Mouse (Mus musculus) erythroblast, embryonic 14.5 days (primary cell): ENCODE measurements around the gene Wwp2. TPM values are rescaled to one million over a fixed set of nuclear protein-coding genes. Genes with fewer than 3 reads are reported as not detected.
"Not testable (repeated sequence)": the region's sequence is repeated elsewhere in the genome, so short reads cannot be mapped to it uniquely, and the experiment has no call there.

Experiments
- H3K27me3 ChIP-seq: 2 replicates; pipeline ENCODE4 v1.6.1; 2012; ENCODE audit warnings: inconsistent platforms; ENCODE audit not compliant: control insufficient read depth
- H3K36me3 ChIP-seq: 2 replicates; pipeline ENCODE4 v1.6.1; 2012; ENCODE audit warnings: mild to moderate bottlenecking, inconsistent platforms; ENCODE audit not compliant: control insufficient read depth
- H3K4me1 ChIP-seq: 2 replicates; pipeline ENCODE4 v1.6.1; 2012; ENCODE audit warnings: inconsistent platforms; ENCODE audit not compliant: control insufficient read depth
- H3K4me3 ChIP-seq: replicated peaks from 2 replicates; pipeline ENCODE3; 2012; ENCODE audit warnings: moderate library complexity, mild to moderate bottlenecking, inconsistent platforms
- H3K9me3 ChIP-seq: 2 replicates; pipeline ENCODE4 v1.6.1; 2012; ENCODE audit warnings: low read length, inconsistent platforms, mixed read lengths; ENCODE audit not compliant: control insufficient read depth
- GATA1 ChIP-seq: IDR thresholded peaks from 2 replicates; pipeline ENCODE4 v1.6.1; 2012; ENCODE audit warnings: low read length, inconsistent platforms, mixed read lengths
- TAL1 ChIP-seq: IDR thresholded peaks from 3 replicates; pipeline ENCODE4 v1.6.1; 2012; ENCODE audit warnings: low read length, inconsistent platforms, mixed read lengths
- polyA plus RNA-seq: library from polyadenylated mRNA; stranded (reverse); fragments of >175 nt; gene quantifications from 2 replicates; pipeline ENCODE4 v1.2.3, GENCODE M21; 2012

Gene Wwp2
- polyA plus RNA-seq, 1 experiment, result 11.3 TPM

GRCm38 (mm10) chr8:107465332-107465990, 29.3 kb downstream of the Wwp2 start:
- Histone ChIP-seq H3K4me1 (peaks cover 13% of the 10 kb centered on the region), H3K4me3 (no peak overlapping the region), H3K9me3 (no peaks in the 10 kb centered on the region), H3K27me3 (no peaks in the 10 kb centered on the region), H3K36me3 (peaks cover 94% of the 10 kb centered on the region)
- TF ChIP-seq TAL1, result no peak
- TF ChIP-seq GATA1, result no peak

- H3K36me3 ChIP-seq, result peaks cover 90% of the 10 kb centered on the region
- no peaks in the 10 kb centered on the region for H3K9me3 ChIP-seq
- TF ChIP-seq TAL1 (no peak), GATA1 (no peak)
- peaks cover 13% of the 10 kb centered on the region for H3K4me1 ChIP-seq
- no peak overlapping the region for H3K4me3 ChIP-seq
- no peaks in the 10 kb centered on the region for H3K27me3 ChIP-seq
Observed at GRCm38 (mm10) chr8:107466642-107467041, 30.5 kb downstream of the Wwp2 start.

GRCm38 (mm10) chr8:107468811-107469302, 32.7 kb downstream of the Wwp2 start:
- TF ChIP-seq GATA1 (no peak), TAL1 (no peak)
- peaks cover 22% of the 10 kb centered on the region for H3K4me1 ChIP-seq
- peaks cover 88% of the 10 kb centered on the region for H3K36me3 ChIP-seq
- H3K4me3 ChIP-seq, result no peak overlapping the region
- H3K9me3 ChIP-seq, result no peaks in the 10 kb centered on the region
- H3K27me3 ChIP-seq, result no peaks in the 10 kb centered on the region

GRCm38 (mm10) chr8:107470302-107470701, 34.1 kb downstream of the Wwp2 start:
- H3K27me3 ChIP-seq, result no peaks in the 10 kb centered on the region
- H3K4me1 ChIP-seq, result peaks cover 20% of the 10 kb centered on the region
- H3K9me3 ChIP-seq, result no peaks in the 10 kb centered on the region
- TF ChIP-seq GATA1 (no peak), TAL1 (no peak)
- H3K36me3 ChIP-seq, result peaks cover 84% of the 10 kb centered on the region
- no peak overlapping the region for H3K4me3 ChIP-seq

- Histone ChIP-seq H3K4me3 (no peak overlapping the region), H3K4me1 (peaks cover 10% of the 10 kb centered on the region), H3K9me3 (no peaks in the 10 kb centered on the region), H3K36me3 (peaks cover 77% of the 10 kb centered on the region), H3K27me3 (no peaks in the 10 kb centered on the region)
- TF ChIP-seq GATA1 (no peak), TAL1 (no peak)
Observed at GRCm38 (mm10) chr8:107472403-107473100, 36.4 kb downstream of the Wwp2 start.

- Histone ChIP-seq H3K4me1 (peaks cover 10% of the 10 kb centered on the region), H3K36me3 (peaks cover 77% of the 10 kb centered on the region)
Observed at GRCm38 (mm10) chr8:107473369-107473768, 37.2 kb downstream of the Wwp2 start.

GRCm38 (mm10) chr8:107475613-107476012, 39.4 kb downstream of the Wwp2 start:
- Histone ChIP-seq H3K4me1 (peaks cover 10% of the 10 kb centered on the region), H3K4me3 (no peak overlapping the region), H3K36me3 (peaks cover 70% of the 10 kb centered on the region), H3K27me3 (no peaks in the 10 kb centered on the region), H3K9me3 (no peaks in the 10 kb centered on the region)
- TF ChIP-seq TAL1 (no peak), GATA1 (no peak)

More at GRCm38 (mm10) chr8:107473369-107473768, 37.2 kb downstream of the Wwp2 start:
- TF ChIP-seq TAL1 (no peak), GATA1 (no peak)
- H3K4me3 ChIP-seq, result no peak overlapping the region
- no peaks in the 10 kb centered on the region for H3K9me3 ChIP-seq
- no peaks in the 10 kb centered on the region for H3K27me3 ChIP-seq

GRCm38 (mm10) chr8:107476786-107477185, 40.6 kb downstream of the Wwp2 start:
- not testable (repeated sequence) for H3K4me3 ChIP-seq
- peaks cover 69% of the 10 kb centered on the region for H3K36me3 ChIP-seq

GRCm38 (mm10) chr8:107478728-107479127, 42.6 kb downstream of the Wwp2 start:
- Histone ChIP-seq H3K27me3 (no peaks in the 10 kb centered on the region), H3K9me3 (no peaks in the 10 kb centered on the region), H3K36me3 (peaks cover 69% of the 10 kb centered on the region), H3K4me3 (no peak overlapping the region), H3K4me1 (peaks cover 1% of the 10 kb centered on the region; the same call in 1 of the 2 replicates)
- no peak for TF ChIP-seq GATA1
- no peak for TF ChIP-seq TAL1

More at GRCm38 (mm10) chr8:107476786-107477185, 40.6 kb downstream of the Wwp2 start:
- not testable (repeated sequence) for H3K27me3 ChIP-seq, H3K9me3 ChIP-seq
- peaks cover 11% of the 10 kb centered on the region for H3K4me1 ChIP-seq
